Mouse (Mus musculus) telencephalon, adult 2 months (tissue): ENCODE results near the gene Ccr10.

Experiments
- DNase-seq: peaks from one replicate; pipeline ENCODE4 v3.0.0-alpha.2; 2011; ENCODE audit warnings: low read depth, low spot score

The Ccr10 gene

GRCm38 (mm10) chr11:101188166-101188805, 13.0 kb upstream of the Ccr10 start:
- DNase-seq = no peak

DNA sequence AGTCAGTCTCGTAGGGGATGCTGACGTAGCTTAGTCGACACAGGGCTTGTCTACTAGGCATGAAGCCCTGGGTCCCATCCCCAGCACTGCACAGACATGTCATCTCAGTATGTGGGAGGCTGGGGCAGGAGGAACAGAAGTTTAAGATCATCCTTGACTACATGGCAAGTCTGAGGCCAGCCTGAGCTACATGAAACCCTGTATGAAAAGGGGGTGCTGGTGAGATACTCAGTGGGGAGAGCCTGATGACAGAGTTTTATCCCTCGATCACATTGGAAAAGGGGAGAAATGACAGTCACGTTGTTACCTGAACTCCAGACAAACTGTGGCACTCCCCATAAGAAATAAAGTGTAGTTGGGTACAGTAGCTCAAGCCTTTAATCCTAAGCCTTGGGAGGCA, 12.3 kb upstream of the Ccr10 start:
- no peak for DNase-seq

DNA sequence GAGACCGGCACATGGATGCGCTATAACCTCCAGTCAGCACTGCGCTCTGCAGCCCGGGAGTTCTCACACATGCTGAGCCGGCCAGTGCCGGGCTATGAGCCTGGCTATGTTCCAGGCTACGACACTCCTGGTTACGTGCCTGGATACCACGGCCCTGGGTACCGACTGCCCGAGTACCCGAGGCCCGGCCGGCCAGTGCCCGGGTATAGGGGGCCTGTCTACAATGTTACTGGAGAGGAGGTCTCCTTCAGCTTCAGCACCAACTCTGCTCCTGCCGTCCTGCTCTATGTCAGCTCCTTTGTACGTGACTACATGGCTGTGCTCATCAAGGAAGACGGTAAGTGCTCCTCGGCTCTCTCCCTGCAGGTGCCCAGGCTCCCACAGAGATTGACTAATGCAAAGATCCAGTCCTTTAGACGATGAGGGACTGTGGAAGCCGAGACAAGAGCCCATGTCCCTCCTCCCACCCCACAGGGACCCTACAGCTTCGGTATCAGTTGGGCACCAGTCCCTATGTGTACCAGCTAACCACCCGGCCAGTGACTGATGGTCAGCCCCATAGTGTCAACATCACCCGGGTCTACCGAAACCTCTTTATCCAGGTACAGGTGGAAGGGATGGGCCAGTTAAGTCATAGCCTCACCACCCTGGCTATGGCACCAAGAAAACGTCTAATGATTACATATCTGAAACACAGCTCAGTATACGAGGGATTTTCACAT, 11.4 kb upstream of the Ccr10 start:
- DNase-seq = no peak

GRCm38 (mm10) chr11:101185441-101185840, 10.2 kb upstream of the Ccr10 start:
- no peak for DNase-seq

DNA sequence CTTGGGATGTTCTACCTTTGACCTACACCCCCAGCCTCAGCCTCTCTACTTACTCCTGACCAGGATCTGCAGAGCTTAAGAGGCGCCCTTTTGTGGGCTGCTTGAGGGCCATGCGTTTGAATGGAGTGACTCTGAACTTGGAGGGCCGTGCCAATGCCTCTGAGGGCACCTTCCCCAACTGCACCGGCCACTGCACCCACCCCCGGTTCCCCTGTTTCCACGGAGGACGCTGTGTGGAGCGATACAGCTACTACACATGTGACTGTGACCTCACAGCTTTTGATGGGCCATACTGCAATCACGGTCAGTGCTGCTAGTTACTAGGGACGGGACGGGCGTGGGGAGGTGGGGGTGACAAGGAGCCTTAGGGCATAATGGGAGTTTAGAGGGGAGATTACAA, 9.7 kb upstream of the Ccr10 start:
- DNase-seq = no peak

- DNase-seq = no peak
Observed at GRCm38 (mm10) chr11:101182771-101183517, 7.7 kb upstream of the Ccr10 start.

DNA sequence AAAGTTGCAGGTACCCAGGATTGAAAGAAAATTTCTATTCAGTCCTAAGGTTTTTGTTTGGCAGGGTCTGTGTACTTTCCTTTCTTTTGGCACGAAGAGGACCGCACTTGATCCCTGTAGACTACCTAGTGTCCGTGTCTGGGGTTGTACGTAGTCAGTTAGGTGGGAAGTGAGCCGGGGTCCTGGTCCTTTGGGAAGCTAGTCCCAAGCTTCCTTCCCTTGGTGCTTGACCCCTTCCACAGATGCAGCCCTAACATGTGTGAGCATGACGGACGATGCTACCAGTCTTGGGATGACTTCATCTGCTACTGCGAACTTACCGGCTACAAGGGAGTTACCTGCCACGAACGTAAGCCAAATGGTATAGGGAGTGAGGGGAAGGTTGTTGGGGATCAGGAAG, 6.7 kb upstream of the Ccr10 start:
- DNase-seq = no peak

DNA sequence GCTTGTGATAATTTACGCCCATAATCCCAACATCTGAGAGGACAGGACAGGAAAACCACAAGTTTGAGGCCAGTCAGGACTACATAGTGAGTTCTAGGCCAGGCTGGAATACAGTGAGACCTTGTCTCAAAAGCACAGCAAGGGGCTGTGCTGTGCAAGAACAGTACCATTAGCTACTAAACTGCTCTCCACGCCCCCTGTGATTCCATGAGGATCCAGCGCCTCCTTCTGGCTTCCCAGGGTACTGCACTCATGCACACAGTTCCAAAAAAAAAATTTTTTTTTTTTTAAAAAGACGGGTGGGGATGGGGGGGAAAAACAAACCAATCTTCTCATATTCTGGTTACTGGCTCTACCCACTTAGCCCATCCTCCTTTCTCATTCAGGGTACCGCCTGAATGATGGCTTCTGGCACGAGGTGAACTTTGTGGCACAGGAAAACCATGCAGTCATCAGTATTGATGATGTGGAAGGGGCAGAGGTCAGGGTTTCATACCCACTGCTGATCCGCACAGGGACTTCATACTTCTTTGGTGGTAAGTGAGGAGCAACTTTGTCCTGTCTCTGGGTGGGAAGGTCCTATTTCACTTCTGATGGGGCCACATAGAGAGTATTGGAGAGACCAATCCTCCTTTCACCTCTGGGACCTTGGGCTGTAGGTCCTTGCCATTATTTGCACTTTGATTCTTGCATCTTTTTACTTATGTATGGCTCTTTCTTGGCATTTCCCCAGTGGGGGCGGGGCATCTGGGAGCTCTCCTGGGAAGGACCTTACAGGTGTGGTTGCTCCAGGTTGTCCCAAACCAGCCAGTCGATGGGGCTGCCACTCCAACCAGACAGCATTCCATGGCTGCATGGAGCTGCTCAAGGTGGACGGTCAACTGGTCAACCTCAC, 5.8 kb upstream of the Ccr10 start:
- no peak for DNase-seq

DNA sequence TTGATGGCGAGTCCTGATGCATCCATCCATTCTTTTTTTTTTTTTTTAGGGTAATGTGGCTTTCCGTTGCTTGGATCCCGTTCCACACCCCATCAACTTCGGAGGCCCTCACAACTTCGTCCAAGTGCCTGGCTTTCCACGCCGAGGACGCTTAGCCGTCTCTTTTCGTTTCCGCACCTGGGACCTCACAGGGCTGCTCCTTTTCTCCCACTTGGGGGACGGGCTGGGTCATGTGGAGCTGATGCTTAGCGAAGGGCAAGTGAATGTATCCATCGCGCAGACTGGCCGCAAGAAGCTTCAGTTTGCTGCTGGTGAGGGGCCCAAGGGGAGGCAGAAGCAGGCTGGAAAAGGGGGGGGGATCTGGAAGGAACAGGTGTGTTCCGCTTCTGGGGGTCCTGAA, 5.0 kb upstream of the Ccr10 start:
- DNase-seq = no peak

GRCm38 (mm10) chr11:101179306-101179705, 4.1 kb upstream of the Ccr10 start:
- no peak for DNase-seq

DNA sequence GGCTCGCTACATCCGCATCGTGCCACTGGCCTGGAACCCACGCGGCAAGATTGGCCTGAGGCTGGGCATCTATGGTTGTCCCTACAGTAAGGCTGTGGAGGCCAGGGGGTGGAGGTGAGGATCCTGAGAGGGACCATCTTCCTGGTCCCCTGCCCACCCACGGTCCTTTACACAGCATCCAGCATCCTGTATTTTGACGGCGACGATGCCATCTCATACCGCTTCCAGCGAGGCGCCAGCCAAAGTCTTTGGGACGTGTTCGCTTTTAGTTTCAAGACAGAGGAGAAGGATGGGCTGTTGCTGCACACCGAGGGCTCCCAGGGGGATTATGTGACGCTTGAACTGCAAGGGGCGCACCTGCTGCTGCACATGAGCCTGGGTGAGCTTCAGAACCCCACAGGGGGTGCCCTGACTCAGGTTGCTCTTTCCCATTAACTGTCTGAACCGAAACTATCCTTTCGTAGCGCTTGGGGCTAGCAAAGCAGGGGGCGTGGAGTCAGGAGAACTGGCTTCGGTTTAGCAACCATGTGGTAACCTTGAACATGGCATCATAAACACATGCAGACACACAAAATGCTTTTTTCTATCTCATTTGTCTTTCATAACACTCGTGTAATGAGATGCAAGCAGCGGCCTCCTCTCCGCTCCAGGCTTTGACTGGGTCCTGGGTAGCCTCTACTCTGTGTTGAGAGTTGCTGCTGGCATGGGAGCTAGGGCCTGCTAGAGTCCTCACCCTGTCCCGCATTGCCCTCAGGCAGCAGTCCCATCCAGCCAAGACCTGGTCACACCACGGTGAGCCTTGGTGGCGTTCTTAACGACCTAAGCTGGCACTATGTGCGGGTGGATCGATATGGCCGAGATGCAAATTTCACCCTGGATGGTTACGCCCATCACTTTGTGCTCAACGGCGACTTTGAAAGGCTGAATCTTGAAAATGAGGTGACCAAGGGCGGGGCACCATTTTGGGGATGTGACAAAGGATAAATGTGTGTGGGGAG, 3.1 kb upstream of the Ccr10 start:
- no peak for DNase-seq

DNA sequence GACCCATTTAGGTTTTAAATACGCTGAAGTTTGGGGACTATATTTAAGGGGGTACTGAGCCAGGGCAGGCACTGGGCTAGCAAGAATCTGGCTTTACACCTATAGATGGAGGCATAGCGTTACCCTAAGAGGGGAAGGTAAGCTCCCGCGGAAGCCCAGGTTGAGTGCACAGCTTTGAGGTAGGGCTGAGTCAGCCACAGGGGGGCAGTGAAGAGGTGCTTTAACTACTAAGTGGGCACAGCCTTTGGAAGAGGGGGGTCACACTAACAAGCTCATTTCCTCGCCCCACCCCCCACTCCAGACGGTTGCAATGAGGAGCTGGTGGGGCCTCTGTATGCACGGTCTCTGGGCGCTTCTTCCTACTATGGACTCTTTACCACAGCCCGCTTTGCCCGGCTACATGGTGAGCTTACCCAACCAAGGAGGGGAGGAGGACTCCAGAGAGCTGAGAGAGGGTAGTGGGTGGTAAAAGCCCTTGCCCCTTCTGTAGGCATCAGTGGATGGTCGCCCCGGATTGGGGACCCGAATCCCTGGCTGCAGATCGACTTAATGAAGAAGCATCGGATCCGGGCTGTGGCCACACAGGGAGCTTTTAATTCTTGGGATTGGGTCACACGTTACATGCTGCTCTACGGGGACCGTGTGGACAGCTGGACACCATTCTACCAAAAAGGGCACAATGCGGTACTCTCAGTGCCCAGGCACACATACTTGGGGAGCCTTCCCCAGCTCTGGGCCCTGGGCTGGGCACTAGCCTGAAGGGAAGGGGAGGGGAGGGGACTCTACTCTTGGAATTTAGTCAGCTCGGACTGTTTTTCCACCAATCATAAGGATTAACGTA, 1.9 kb upstream of the Ccr10 start:
- DNase-seq = no peak

- no peak for DNase-seq
Observed at GRCm38 (mm10) chr11:101176117-101176691, 961 bp upstream of the Ccr10 start.

DNA sequence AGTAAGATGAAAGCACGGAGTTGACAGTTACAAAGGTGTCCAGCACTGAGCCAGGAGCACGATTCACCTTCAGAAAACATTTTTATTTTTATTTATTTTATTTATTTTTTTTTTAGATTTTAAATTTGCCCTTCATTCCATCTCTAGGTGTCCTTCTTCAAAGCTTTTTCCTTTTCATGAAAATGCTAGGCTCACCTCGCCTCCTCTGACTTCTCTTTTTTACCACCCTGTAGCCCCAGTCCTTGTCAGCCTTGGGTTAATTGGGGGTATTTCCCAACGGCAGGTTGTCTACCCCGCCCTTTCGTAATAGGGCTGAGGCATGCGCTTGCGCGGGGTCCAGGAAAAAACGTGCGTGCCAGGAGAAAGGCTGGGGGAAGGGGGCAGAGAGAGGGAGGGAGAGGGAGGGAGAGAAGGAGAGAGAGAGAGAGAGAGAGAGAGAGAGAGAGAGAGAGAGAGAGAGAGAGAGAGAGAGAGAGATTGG, 433 bp upstream of the Ccr10 start:
- no peak for DNase-seq

DNA sequence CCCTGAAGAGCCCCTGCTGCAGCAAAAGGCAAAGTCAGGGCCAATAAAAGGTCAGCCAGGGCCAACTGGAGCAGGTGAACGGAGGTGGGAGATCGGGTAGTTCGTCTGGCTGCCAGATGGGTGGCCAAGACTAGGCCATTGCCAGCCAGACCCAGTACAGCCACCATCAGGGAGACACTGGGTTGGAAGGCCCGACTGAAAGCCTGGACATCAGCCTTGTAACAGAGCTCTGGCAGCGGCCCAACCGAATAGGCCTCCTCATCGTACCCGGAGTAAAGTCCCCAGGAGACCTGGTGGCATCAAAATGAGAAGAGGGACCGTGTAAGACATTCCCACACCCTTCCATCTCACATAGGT, 876 bp downstream of the Ccr10 start:
- DNase-seq = no peak

GRCm38 (mm10) chr11:101173631-101174388, 1.4 kb downstream of the Ccr10 start:
- DNase-seq = no peak

- no peak for DNase-seq
Observed at GRCm38 (mm10) chr11:101173112-101173511, 2.1 kb downstream of the Ccr10 start.

DNA sequence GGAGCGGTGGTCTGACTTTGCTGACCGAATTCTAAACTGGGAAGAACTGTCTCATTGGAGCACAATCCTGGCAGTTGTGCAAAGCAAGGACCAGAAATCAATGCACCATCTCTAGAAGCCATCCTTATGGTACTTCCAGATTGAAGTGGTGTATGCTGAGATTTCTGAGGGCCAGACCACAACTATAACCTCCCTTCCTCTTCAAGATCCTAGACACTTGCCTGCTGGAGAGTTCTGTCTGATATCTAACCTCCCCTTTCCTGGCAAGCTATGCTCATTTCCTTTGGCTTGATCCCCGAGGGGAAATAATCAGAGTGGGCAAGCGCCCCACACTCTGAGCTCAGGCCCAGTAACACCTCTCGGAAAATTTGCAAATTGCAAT, 2.8 kb downstream of the Ccr10 start:
- no peak for DNase-seq
